ENCODE assay signal across 9 mouse cellular contexts in the genomic region with DNA sequence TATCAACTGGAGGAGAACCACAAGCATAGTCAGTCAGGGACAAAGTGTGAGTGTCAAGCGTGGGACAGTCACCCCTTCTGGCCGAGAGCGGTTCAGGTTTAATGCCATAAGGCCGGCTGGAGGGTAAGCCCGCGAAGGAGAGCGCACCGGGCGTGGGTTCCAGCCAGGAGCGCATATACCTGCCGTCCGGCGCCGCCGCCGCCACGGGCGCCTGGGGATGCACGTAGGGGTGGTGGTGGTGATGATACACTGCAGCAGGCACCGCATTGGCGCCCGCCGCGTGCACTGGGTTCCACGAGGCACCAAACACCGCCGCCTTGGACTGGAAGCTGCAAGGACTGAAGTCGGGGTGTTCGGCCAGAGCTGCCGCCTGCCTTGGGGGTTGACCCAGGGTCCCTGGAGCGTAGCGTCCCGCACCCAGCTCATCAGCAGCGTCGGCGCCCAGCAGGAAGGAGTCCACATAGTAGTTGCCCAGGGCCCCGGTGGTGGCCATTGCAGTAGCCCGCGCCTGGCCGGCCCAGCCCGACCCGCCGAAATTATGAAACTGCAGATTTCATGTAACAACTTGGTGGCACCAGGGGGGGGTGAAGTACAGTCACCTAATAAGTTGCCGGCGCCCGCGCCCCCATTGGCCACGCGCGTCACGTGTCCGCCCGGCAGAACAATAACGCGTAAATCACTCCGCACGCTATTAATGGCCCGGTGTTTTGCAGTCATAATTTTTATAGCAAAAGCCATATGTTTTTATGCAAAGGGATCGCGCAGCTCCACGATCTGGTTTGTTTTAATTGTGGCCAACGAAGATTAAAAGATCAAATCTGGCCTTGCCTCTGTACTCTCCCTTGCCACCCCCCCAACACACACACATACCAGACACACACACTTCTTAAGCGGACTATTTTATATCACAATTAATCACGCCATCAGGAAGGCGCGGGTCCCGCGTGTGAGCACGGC. TPM values are rescaled to one million over a fixed set of nuclear protein-coding genes. Genes with fewer than 3 reads are reported as not detected.
DNase-seq lines count a peak whose midpoint lies in the region; ATAC-seq and TF ChIP-seq lines count a peak whose summit lies in the region.
"Had no signal": no experiment of that assay in that cellular context is flagged by ENCODE, and none has a peak within 500 bp of the region (broad histone marks: within the 10 kb centered on the region; RNA-seq: fewer than 3 reads in every experiment).

No protein-coding gene starts in this region.

- DNase-seq in heart, postnatal 0 days (ENCODE audit: low spot score), result no peak
- DNase-seq in heart, postnatal 36 days, result no peak
- DNase-seq in yolk sac, embryonic 10.5 days (ENCODE audit: low spot score), result no peak
- DNase-seq in cerebellum, postnatal 36 days, result no peak
- DNase-seq in MN1 (ENCODE audit: low spot score), result no peak

- no peaks in the 10 kb centered on the region for H3K9me3 ChIP-seq in heart, postnatal 0 days (replicated peaks; ENCODE audit: control insufficient read depth, low read length)
- H3K9me3 ChIP-seq in kidney, embryonic 16.5 days (ENCODE audit: low read length), result no peaks in the 10 kb centered on the region
- H3K9me3 ChIP-seq in neural tube, embryonic 13.5 days, result no peaks in the 10 kb centered on the region

- peaks cover 98% of the 10 kb centered on the region for H3K27me3 ChIP-seq in heart, postnatal 0 days (ENCODE audit: control insufficient read depth, insufficient read depth, low read length)
- H3K27me3 ChIP-seq in kidney, embryonic 16.5 days (ENCODE audit: insufficient read depth, low read length), result no peaks in the 10 kb centered on the region
- H3K27me3 ChIP-seq in neural tube, embryonic 13.5 days, result no peaks in the 10 kb centered on the region

- peak overlapping the region; percentile 26; the same call in 1 of the 2 replicates for H3K4me3 ChIP-seq in heart, postnatal 0 days (ENCODE audit: low read depth, low read length)
- H3K4me3 ChIP-seq in brown adipose tissue, adult 24 weeks (ENCODE audit: insufficient read depth, low read depth, low read length), result peak overlapping the region; percentile 49
- peak overlapping the region; percentile 63 for H3K4me3 ChIP-seq in kidney, embryonic 16.5 days (ENCODE audit: low read length)
- peak overlapping the region; percentile 96 for H3K4me3 ChIP-seq in neural tube, embryonic 13.5 days

- peak overlapping the region; percentile 2; the same call in 1 of the 2 replicates for H3K4me2 ChIP-seq in heart, postnatal 0 days (ENCODE audit: low read depth, low read length)
- H3K4me2 ChIP-seq in kidney, embryonic 16.5 days (replicated peaks; ENCODE audit: low read depth, low read length), result peak overlapping the region; percentile 81
- H3K4me2 ChIP-seq in neural tube, embryonic 13.5 days, result peak overlapping the region; percentile 97

- ATAC-seq in heart, postnatal 0 days (ENCODE audit: insufficient read depth, low read depth), result no peak; the same call in 1 of the 2 replicates
- ATAC-seq in kidney, embryonic 16.5 days (ENCODE audit: low FRiP score, low TSS enrichment), result peak; percentile 52
- peak; percentile 57 for ATAC-seq in neural tube, embryonic 13.5 days (ENCODE audit: low read depth)

- intact Hi-C loops in heart, postnatal 36 days (cut with DNase I), result no loop called here

- H3K9ac ChIP-seq in heart, postnatal 0 days (replicated peaks; ENCODE audit: low read depth, low read length), result no peak overlapping the region
- H3K9ac ChIP-seq in kidney, embryonic 16.5 days (replicated peaks; ENCODE audit: low read length), result peak overlapping the region; percentile 85
- peak overlapping the region; percentile 100 for H3K9ac ChIP-seq in neural tube, embryonic 13.5 days

- no peaks in the 10 kb centered on the region for H3K36me3 ChIP-seq in heart, postnatal 0 days (replicated peaks; ENCODE audit: control insufficient read depth, insufficient read depth, low read length)
- 0 out of 2 replicates have a peak, but pooled peaks cover 7% of the 10 kb centered on the region for H3K36me3 ChIP-seq in kidney, embryonic 16.5 days (ENCODE audit: insufficient read depth, low read length)
- H3K36me3 ChIP-seq in neural tube, embryonic 13.5 days, result no peaks in the 10 kb centered on the region

- no peaks in the 10 kb centered on the region for H3K4me1 ChIP-seq in heart, postnatal 0 days (ENCODE audit: control insufficient read depth, insufficient read depth)
- no peaks in the 10 kb centered on the region for H3K4me1 ChIP-seq in brown adipose tissue, adult 24 weeks (ENCODE audit: control insufficient read depth, insufficient read depth, insufficient read length, low read length)
- peaks cover 17% of the 10 kb centered on the region for H3K4me1 ChIP-seq in kidney, embryonic 16.5 days (ENCODE audit: insufficient read depth, low read length)
- peaks cover 35% of the 10 kb centered on the region for H3K4me1 ChIP-seq in neural tube, embryonic 13.5 days (replicated peaks)

- H3K27ac ChIP-seq in heart, postnatal 0 days (ENCODE audit: low read depth), result no peak overlapping the region
- H3K27ac ChIP-seq in brown adipose tissue, adult 24 weeks (replicated peaks; ENCODE audit: low read depth, low read length), result no peak overlapping the region
- peak overlapping the region; percentile 97 for H3K27ac ChIP-seq in kidney, embryonic 16.5 days (ENCODE audit: low read length)
- peak overlapping the region; percentile 100 for H3K27ac ChIP-seq in neural tube, embryonic 13.5 days (replicated peaks)

- 4% methylated on average over 69 of the region's 69 CpGs for WGBS in heart, postnatal 0 days
- WGBS in kidney, embryonic 16.5 days, result under 1% methylated on average over 69 of the region's 69 CpGs
- under 1% methylated on average over 69 of the region's 69 CpGs for WGBS in neural tube, embryonic 13.5 days

- no peak for TF ChIP-seq CTCF in heart, postnatal 0 days (IDR thresholded peaks at IDR 0.05; ENCODE audit: low read depth)

- no peak for TF ChIP-seq EP300 in heart, postnatal 0 days (IDR thresholded peaks at IDR 0.05; ENCODE audit: low read depth)

RNA-seq across cellular contexts. Expression of gene Hoxa7, which starts 4.2 kb away (rescaled TPM):
- not detected in 2 replicates for total RNA-seq in heart, postnatal 0 days (2014; rRNA removed; ENCODE audit: low replicate concordance)
- 0.07 and 0.38 TPM in 2 replicates for polyA plus RNA-seq in heart, postnatal 0 days (2015; fragmentation: Nextera tagmentation; extraction: Ambion mirVana)
- total RNA-seq in heart, postnatal 36 days (2021), result under 1 TPM; 0.24 to 0.47 TPM
- 11.4 and 11.5 TPM in 2 replicates for polyA plus RNA-seq in brown adipose tissue, adult 24 weeks (2012; ENCODE audit: insufficient read depth, insufficient read length, missing spikeins)
- 25.7 and 27.5 TPM in 2 replicates for polyA plus RNA-seq in kidney, embryonic 16.5 days (2015; fragmentation: Nextera tagmentation; extraction: Ambion mirVana)
- polyA plus RNA-seq in neural tube, embryonic 13.5 days (2015; fragmentation: Nextera tagmentation; extraction: Ambion mirVana), result 117 and 125 TPM in 2 replicates
- total RNA-seq: liver, adult 2 months had no signal

RNA-seq across cellular contexts. Expression of gene Hoxa9, which starts 5.0 kb away (rescaled TPM):
- 0.19 TPM in 1 of 2 replicates, not detected in the other for total RNA-seq in heart, postnatal 0 days (2014; rRNA removed; ENCODE audit: low replicate concordance)
- not detected in 2 replicates for polyA plus RNA-seq in heart, postnatal 0 days (2015; fragmentation: Nextera tagmentation; extraction: Ambion mirVana)
- not detected for total RNA-seq in heart, postnatal 36 days (2021)
- polyA plus RNA-seq in brown adipose tissue, adult 24 weeks (2012; ENCODE audit: insufficient read depth, insufficient read length, missing spikeins), result 1.7 TPM in 1 of 2 replicates, not detected in the other
- polyA plus RNA-seq in kidney, embryonic 16.5 days (2015; fragmentation: Nextera tagmentation; extraction: Ambion mirVana), result 56.6 and 56.8 TPM in 2 replicates
- 125 and 130 TPM in 2 replicates for polyA plus RNA-seq in neural tube, embryonic 13.5 days (2015; fragmentation: Nextera tagmentation; extraction: Ambion mirVana)
- total RNA-seq: liver, adult 2 months had no signal

RNA-seq across cellular contexts. Expression of gene Gm28308, which starts 12.8 kb away (rescaled TPM):
- not detected in 2 replicates for total RNA-seq in heart, postnatal 0 days (2014; rRNA removed; ENCODE audit: low replicate concordance)
- not detected in 2 replicates for polyA plus RNA-seq in heart, postnatal 0 days (2015; fragmentation: Nextera tagmentation; extraction: Ambion mirVana)
- not detected for total RNA-seq in heart, postnatal 36 days (2021)
- not detected in 2 replicates for polyA plus RNA-seq in brown adipose tissue, adult 24 weeks (2012; ENCODE audit: insufficient read depth, insufficient read length, missing spikeins)
- polyA plus RNA-seq in kidney, embryonic 16.5 days (2015; fragmentation: Nextera tagmentation; extraction: Ambion mirVana), result not detected in 2 replicates
- not detected in 2 replicates for polyA plus RNA-seq in neural tube, embryonic 13.5 days (2015; fragmentation: Nextera tagmentation; extraction: Ambion mirVana)
- total RNA-seq: liver, adult 2 months had no signal
- polyA plus RNA-seq: liver, adult 2 months had no signal

RNA-seq across cellular contexts. Expression of gene Hoxa3, which starts 12.8 kb away (rescaled TPM):
- total RNA-seq in heart, postnatal 0 days (2014; rRNA removed; ENCODE audit: low replicate concordance), result 2.3 TPM in 1 of 2 replicates, not detected in the other
- polyA plus RNA-seq in heart, postnatal 0 days (2015; fragmentation: Nextera tagmentation; extraction: Ambion mirVana), result 0.36 and 0.37 TPM in 2 replicates
- 1 to 10 TPM in 1 of 2 experiments, under 1 TPM in 1; 0.42 to 1.1 TPM for total RNA-seq in heart, postnatal 36 days (2021)
- 4.7 and 5.4 TPM in 2 replicates for polyA plus RNA-seq in brown adipose tissue, adult 24 weeks (2012; ENCODE audit: insufficient read depth, insufficient read length, missing spikeins)
- 8.2 and 10.8 TPM in 2 replicates for polyA plus RNA-seq in kidney, embryonic 16.5 days (2015; fragmentation: Nextera tagmentation; extraction: Ambion mirVana)
- 13.9 and 16.4 TPM in 2 replicates for polyA plus RNA-seq in neural tube, embryonic 13.5 days (2015; fragmentation: Nextera tagmentation; extraction: Ambion mirVana)

RNA-seq across cellular contexts. Expression of gene Hoxa10, which starts 14.8 kb away (rescaled TPM):
- total RNA-seq in heart, postnatal 0 days (2014; rRNA removed; ENCODE audit: low replicate concordance), result 5.0 TPM in 1 of 2 replicates, not detected in the other
- not detected in 2 replicates for polyA plus RNA-seq in heart, postnatal 0 days (2015; fragmentation: Nextera tagmentation; extraction: Ambion mirVana)
- total RNA-seq in heart, postnatal 36 days (2021), result not detected
- polyA plus RNA-seq in brown adipose tissue, adult 24 weeks (2012; ENCODE audit: insufficient read depth, insufficient read length, missing spikeins), result not detected in 2 replicates
- 147 and 154 TPM in 2 replicates for polyA plus RNA-seq in kidney, embryonic 16.5 days (2015; fragmentation: Nextera tagmentation; extraction: Ambion mirVana)
- 77.8 and 86.6 TPM in 2 replicates for polyA plus RNA-seq in neural tube, embryonic 13.5 days (2015; fragmentation: Nextera tagmentation; extraction: Ambion mirVana)
- total RNA-seq: liver, adult 2 months had no signal
- polyA plus RNA-seq: liver, adult 2 months had no signal

Comparison
In these comparisons a context has a peak if more than half of its experiments do, and no peak if none do; other contexts are left out.
1. H3K27ac ChIP-seq: peak in kidney, embryonic 16.5 days (single experiment) and neural tube, embryonic 13.5 days (single experiment); none in heart, postnatal 0 days (single experiment) and brown adipose tissue, adult 24 weeks (single experiment).
2. H3K4me2 ChIP-seq: peak in every context shown above with its lines; median percentile 97 in neural tube, embryonic 13.5 days; 81 in kidney, embryonic 16.5 days; 2 in heart, postnatal 0 days.
3. H3K4me3 ChIP-seq: peak in every context shown above with its lines; median percentile 96 in neural tube, embryonic 13.5 days; 63 in kidney, embryonic 16.5 days; 49 in brown adipose tissue, adult 24 weeks; 26 in heart, postnatal 0 days.
4. RNA of gene Hoxa9, which starts 5.0 kb away (polyA plus RNA-seq): 125 to 130 TPM in neural tube, embryonic 13.5 days and 56.6 to 56.8 TPM in kidney, embryonic 16.5 days; 1.7 TPM in brown adipose tissue, adult 24 weeks and not detected in heart, postnatal 0 days; every median in the first group is over 10 times any median in the second.